Mouse (Mus musculus): ENCODE data around the gene Gpr62. TPM values are rescaled to one million over a fixed set of nuclear protein-coding genes. Genes with fewer than 3 reads are reported as not detected.

Gene Gpr62
- polyA plus RNA-seq, 1 experiment, result not detected

DNA sequence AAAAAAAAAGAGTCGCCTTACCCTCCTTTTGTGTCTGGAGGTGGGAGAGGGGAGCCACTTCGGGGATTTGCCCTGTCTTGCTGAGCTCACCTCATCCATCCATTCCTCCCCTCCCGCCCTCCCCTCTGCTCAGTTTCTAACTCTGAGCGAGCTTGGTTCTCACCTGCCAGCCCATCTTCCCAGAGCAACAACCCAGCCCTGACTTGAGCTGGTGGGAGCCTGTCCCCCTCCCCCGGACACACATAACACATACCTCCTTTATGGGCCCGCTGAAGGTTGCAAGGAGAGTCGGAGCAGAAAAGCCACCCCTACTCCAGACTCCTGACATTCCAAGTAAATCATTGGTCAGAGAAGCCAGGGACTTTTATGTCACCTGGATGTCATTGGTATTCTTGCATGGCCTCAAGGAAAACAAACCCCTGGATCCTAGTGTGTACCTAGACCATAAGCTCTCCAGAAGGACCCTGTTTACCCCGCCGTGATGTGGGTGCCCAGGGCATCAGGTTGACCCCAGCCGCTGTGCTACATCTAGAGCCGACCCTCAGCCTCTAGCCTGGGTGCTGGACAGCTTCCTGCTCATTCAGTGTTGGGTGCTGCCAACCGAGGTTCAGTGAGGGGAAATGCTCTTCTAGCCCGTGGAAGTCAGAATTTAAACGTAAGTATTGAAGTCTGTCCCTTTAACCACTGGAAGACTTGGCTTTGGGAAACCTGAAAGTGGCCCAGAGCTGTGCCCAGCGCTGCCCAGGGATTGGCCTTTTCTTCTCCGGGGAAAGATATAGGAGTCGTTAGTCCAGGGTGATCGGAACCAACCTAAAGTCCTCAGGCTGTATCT lies 44.5 kb downstream of the Gpr62 start:
- no peak for TF ChIP-seq GATA1 (IDR thresholded peaks at IDR 0.05; ENCODE audit: low read length)

DNA sequence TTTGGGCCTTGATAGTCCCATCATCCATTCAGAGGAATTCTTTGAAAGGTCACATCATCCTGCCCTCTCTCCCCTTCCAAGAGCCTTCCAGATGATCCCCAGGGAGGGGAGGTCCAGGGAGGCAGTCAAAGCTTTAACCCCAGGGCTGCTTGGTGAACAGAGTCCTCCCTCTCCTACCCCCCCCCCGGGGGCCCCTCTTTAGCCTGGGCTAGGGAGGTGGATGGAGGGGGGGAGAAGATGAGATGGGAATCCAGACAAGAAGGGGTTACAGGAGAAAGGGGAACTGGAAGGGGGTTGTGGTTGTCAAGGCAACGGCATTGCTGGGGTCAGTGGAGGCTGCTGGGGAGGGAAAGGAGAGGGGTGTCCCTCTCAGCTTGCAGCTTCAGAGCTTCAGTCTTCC lies 45.1 kb downstream of the Gpr62 start:
- TF ChIP-seq GATA1 (IDR thresholded peaks at IDR 0.05; ENCODE audit: low read length), result no peak

DNA sequence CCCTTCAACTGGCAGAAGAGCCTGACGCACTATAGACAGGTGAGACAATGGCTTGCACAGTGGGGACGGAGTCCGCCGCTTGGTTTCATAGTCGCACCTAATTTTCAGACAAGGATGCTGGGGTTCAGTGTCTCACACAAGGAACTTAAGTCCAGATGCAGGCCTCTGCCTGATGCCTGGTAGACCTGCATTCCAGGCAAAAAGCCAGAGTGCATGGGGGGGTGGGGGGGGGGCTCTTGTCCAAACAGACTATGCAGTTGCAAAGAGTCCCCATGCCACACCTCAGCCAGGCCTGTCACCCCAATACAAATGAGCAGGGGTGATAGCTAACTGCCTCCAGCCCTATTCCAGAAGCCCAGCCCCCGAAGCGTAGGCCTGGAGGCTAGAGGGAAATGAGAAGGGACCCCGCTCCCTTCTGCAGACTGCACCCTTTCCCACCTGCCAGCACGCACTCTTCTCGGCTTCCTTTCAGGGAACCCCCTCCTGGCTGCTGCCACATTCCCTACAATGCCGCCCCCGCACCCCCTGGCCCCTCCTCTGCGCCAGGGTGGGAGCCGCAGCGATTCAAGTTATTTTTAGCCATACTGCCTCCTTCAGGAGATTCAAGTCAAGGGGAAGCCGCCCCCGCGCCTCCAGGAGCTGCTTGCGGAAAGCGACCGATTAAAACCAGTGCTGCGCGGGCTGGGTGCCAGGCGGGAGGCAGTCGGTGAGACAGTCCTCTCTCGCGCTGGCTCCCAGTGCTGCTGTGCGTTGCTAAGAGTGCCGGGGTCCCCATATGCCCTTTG lies 47.7 kb downstream of the Gpr62 start:
- TF ChIP-seq GATA1 (IDR thresholded peaks at IDR 0.05; ENCODE audit: low read length), result no peak

DNA sequence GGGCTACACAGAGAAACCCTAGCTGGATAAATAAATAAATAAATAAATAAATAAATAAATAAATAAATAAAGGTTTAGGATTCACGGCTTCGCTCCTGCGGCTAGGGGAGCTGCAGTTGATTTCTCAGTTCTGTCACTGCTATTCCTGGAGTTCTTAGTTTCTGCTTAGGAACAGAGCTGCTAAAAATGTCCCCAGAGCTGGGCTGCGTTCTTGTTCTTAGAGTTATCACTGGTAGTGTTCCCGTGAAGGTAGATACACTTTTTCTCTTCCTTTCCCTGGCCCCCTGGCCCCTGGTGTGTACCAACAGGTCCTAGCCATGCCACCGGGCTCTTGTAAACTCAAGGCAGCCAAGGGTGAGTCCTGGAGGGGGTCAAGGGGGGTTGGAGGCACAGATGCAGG lies 48.9 kb downstream of the Gpr62 start:
- no peak for TF ChIP-seq GATA1 (IDR thresholded peaks at IDR 0.05; ENCODE audit: low read length)

Other genes starting within 250 kb of the Gpr62 start
- gene Tlr9, start 243.3 kb downstream of the Gpr62 start, polyA plus RNA-seq (2012), result not detected in 2 replicates
- 7.8 TPM in 2 replicates for gene Alas1, start 217.3 kb downstream of the Gpr62 start, polyA plus RNA-seq (2012)
- gene Poc1a, start 184.9 kb downstream of the Gpr62 start, polyA plus RNA-seq (2012), result 9.9 and 20.0 TPM in 2 replicates
- gene Dusp7, start 97.3 kb downstream of the Gpr62 start, polyA plus RNA-seq (2012), result 15.7 and 17.4 TPM in 2 replicates
- gene Rpl29, start 36.5 kb downstream of the Gpr62 start, polyA plus RNA-seq (2012), result 40.2 and 40.6 TPM in 2 replicates
- gene Acy1, start 27.6 kb downstream of the Gpr62 start, polyA plus RNA-seq (2012), result 15.0 and 24.3 TPM in 2 replicates
- gene Abhd14b, start 18.5 kb downstream of the Gpr62 start, polyA plus RNA-seq (2012), result 1.1 and 1.5 TPM in 2 replicates
- 13.6 and 24.5 TPM in 2 replicates for gene Abhd14a, start 18.3 kb downstream of the Gpr62 start, polyA plus RNA-seq (2012)
- gene Pcbp4, start 12.6 kb downstream of the Gpr62 start, polyA plus RNA-seq (2012), result 17.6 and 22.6 TPM in 2 replicates
- gene Rrp9, start 10.0 kb upstream of the Gpr62 start, polyA plus RNA-seq (2012), result 440 and 496 TPM in 2 replicates
- gene Parp3, start 11.0 kb upstream of the Gpr62 start, polyA plus RNA-seq (2012), result 1.2 and 1.3 TPM in 2 replicates
- not detected in 2 replicates for gene Iqcf1, start 34.0 kb upstream of the Gpr62 start, polyA plus RNA-seq (2012)
- not detected in 2 replicates for gene Iqcf5, start 48.6 kb upstream of the Gpr62 start, polyA plus RNA-seq (2012)
- not detected in 2 replicates for gene Iqcf3, start 95.7 kb upstream of the Gpr62 start, polyA plus RNA-seq (2012)
- gene Iqcf4, start 105.1 kb upstream of the Gpr62 start, polyA plus RNA-seq (2012), result not detected in 2 replicates
- not detected in 2 replicates for gene Iqcf6, start 160.6 kb upstream of the Gpr62 start, polyA plus RNA-seq (2012)
- not detected in 2 replicates for gene Grm2, start 190.1 kb upstream of the Gpr62 start, polyA plus RNA-seq (2012)
- gene Tex264, start 220.0 kb upstream of the Gpr62 start, polyA plus RNA-seq (2012), result 47.2 and 52.5 TPM in 2 replicates